13 mouse cellular contexts compared by ENCODE assay signal in genomic region chr2:24417106-24417505, GRCm38 (mm10). TPM values are rescaled to one million over a fixed set of nuclear protein-coding genes. Genes with fewer than 3 reads are reported as not detected.
DNase-seq lines count a peak whose midpoint lies in the region; ATAC-seq and TF ChIP-seq lines count a peak whose summit lies in the region.
"Had no signal": no experiment of that assay in that cellular context is flagged by ENCODE, and none has a peak within 500 bp of the region (broad histone marks: within the 10 kb centered on the region; RNA-seq: fewer than 3 reads in every experiment).

No protein-coding gene starts in this region.

- peak; percentile 40 for DNase-seq in kidney, adult 2 months
- DNase-seq in kidney, adult 11 months, result no peak
- peak; percentile 30 for DNase-seq in ovary, postnatal 36 days (ENCODE audit: low spot score)
- no peak for DNase-seq in ovary, postnatal 14 days (ENCODE audit: low spot score)
- DNase-seq in B cell, adult 2 months, result no peak
- DNase-seq in Muller cell, postnatal 12 days (ENCODE audit: inconsistent ontology term), result no peak
- DNase-seq in adrenal gland, adult (ENCODE audit: inconsistent age in 2 of 2, low spot score in 1 of 2), result no peak
- DNase-seq: cerebellum, adult 8-10 months had no signal

- no peak overlapping the region for H3K4me3 ChIP-seq in kidney, adult 2 months (ENCODE audit: insufficient read depth, low read depth, low read length)
- no peak overlapping the region for H3K4me3 ChIP-seq in midbrain, embryonic 16.5 days (ENCODE audit: low read depth, low read length)
- H3K4me3 ChIP-seq: left cerebral cortex, adult 2 months; lung, embryonic 15.5 days had no signal

- WGBS in kidney, adult 2 months, result 5% methylated on average over 2 of the region's 2 CpGs
- 10% methylated on average over 2 of the region's 2 CpGs for WGBS in midbrain, embryonic 16.5 days

- H3K4me2 ChIP-seq in midbrain, embryonic 16.5 days (ENCODE audit: low read length), result no peak overlapping the region
- H3K4me2 ChIP-seq: lung, embryonic 15.5 days had no signal

- H3K27ac ChIP-seq in kidney, adult 2 months (ENCODE audit: insufficient read depth, low read depth, low read length), result peak overlapping the region; percentile 28
- no peak overlapping the region for H3K27ac ChIP-seq in midbrain, embryonic 16.5 days (ENCODE audit: low read length)
- H3K27ac ChIP-seq: left cerebral cortex, adult 2 months; lung, embryonic 15.5 days had no signal

- H3K9ac ChIP-seq in midbrain, embryonic 16.5 days (ENCODE audit: low read depth, low read length), result no peak overlapping the region
- H3K9ac ChIP-seq: lung, embryonic 15.5 days had no signal

- peak; percentile 19; the same call in 1 of the 2 replicates for ATAC-seq in midbrain, embryonic 16.5 days
- ATAC-seq: activated CD4-positive, CD25-positive, alpha-beta regulatory T cell, adult 4 months had no signal

- H3K36me3 ChIP-seq in kidney, adult 2 months (ENCODE audit: control insufficient read depth, insufficient read depth, low read length), result peaks cover 4% of the 10 kb centered on the region
- H3K36me3 ChIP-seq in midbrain, embryonic 16.5 days (ENCODE audit: control insufficient read depth, insufficient read depth, low read length), result no peaks in the 10 kb centered on the region
- H3K36me3 ChIP-seq: lung, embryonic 15.5 days had no signal

- no peaks in the 10 kb centered on the region for H3K27me3 ChIP-seq in kidney, adult 2 months (replicated peaks; ENCODE audit: control insufficient read depth, insufficient read depth, low read length)
- H3K27me3 ChIP-seq in midbrain, embryonic 16.5 days (ENCODE audit: control insufficient read depth, insufficient read depth, low read depth, low read length), result no peaks in the 10 kb centered on the region
- H3K27me3 ChIP-seq: lung, embryonic 15.5 days had no signal

- H3K9me3 ChIP-seq in midbrain, embryonic 16.5 days (replicated peaks; ENCODE audit: control insufficient read depth, low read length, poor library complexity, severe bottlenecking), result no peaks in the 10 kb centered on the region
- H3K9me3 ChIP-seq: lung, embryonic 15.5 days had no signal

- no peak for TF ChIP-seq POLR2A in kidney, adult 2 months (IDR thresholded peaks at IDR 0.05; ENCODE audit: low read depth, low read length)

- peaks cover 51% of the 10 kb centered on the region for H3K4me1 ChIP-seq in kidney, adult 2 months (ENCODE audit: control insufficient read depth, insufficient read depth, low read length)
- H3K4me1 ChIP-seq in midbrain, embryonic 16.5 days (ENCODE audit: control insufficient read depth, insufficient read depth, low read length), result peaks cover 5% of the 10 kb centered on the region; the same call in 1 of the 2 replicates

- no peak for TF ChIP-seq CTCF in kidney, adult 2 months (conservative IDR thresholded peaks at IDR 0.05; ENCODE audit: insufficient read depth, insufficient read length, low read depth, low read length)

RNA-seq across cellular contexts. Expression of gene Psd4, which starts 49.7 kb away (rescaled TPM):
- polyA plus RNA-seq in kidney, adult 2 months (2012; rRNA removed), result 1.1 and 3.6 TPM in 2 replicates
- polyA plus RNA-seq in midbrain, embryonic 16.5 days (2015; fragmentation: Nextera tagmentation; extraction: Ambion mirVana), result 0.36 and 0.68 TPM in 2 replicates

RNA-seq across cellular contexts. Expression of gene Pax8, which starts 58.3 kb away (rescaled TPM):
- polyA plus RNA-seq in kidney, adult 2 months (2012; rRNA removed), result 74.3 and 77.6 TPM in 2 replicates
- polyA plus RNA-seq in midbrain, embryonic 16.5 days (2015; fragmentation: Nextera tagmentation; extraction: Ambion mirVana), result 3.0 and 3.7 TPM in 2 replicates
- polyA plus RNA-seq: activated CD4-positive, CD25-positive, alpha-beta regulatory T cell, adult 4 months; liver, adult 2 months had no signal

Comparison
In these comparisons a context has a peak if more than half of its experiments do, and no peak if none do; other contexts are left out.
1. DNase-seq: peak in kidney, adult 2 months (single experiment) and ovary, postnatal 36 days (single experiment); none in kidney, adult 11 months (single experiment), ovary, postnatal 14 days (single experiment), B cell, adult 2 months (0 of 2), Muller cell, postnatal 12 days (single experiment) and adrenal gland, adult (0 of 2).
2. RNA of gene Pax8, which starts 58.3 kb away (polyA plus RNA-seq): 74.3 to 77.6 TPM in kidney, adult 2 months; 3.0 to 3.7 TPM in midbrain, embryonic 16.5 days; every median in the first group is over 10 times any median in the second.